Mouse (Mus musculus): ENCODE results near the gene Rrp36.

GRCm38 (mm10) chr17:46713849-46714248, 39.7 kb upstream of the Rrp36 start:
- TF ChIP-seq CTCF (IDR thresholded peaks at IDR 0.05; ENCODE audit: low read depth) = no peak
- no peak for TF ChIP-seq EP300 (IDR thresholded peaks at IDR 0.05; ENCODE audit: low read depth)
